8 mouse cellular contexts compared by ENCODE assay signal in genomic region chr2:71530391-71531123, GRCm38 (mm10). TPM values are rescaled to one million over a fixed set of nuclear protein-coding genes. Genes with fewer than 3 reads are reported as not detected.
A peak's percentile ranks its signal among the peaks of the same experiment; 100 is the strongest.
DNase-seq lines count a peak whose midpoint lies in the region; ATAC-seq lines count a peak whose summit lies in the region.

No protein-coding gene starts in this region.

- no peak for DNase-seq in heart, adult 9 months (ENCODE audit: low spot score in 2 of 2)
- peak; percentile 52 for DNase-seq in ES-CJ7 (ENCODE audit: low read depth, low spot score)
- DNase-seq in liver, embryonic 13.5 days, result no peak
- DNase-seq in urinary bladder, postnatal 25 days (ENCODE audit: low spot score), result no peak

- H3K4me3 ChIP-seq in heart, embryonic 12.5 days, result peak overlapping the region; percentile 52
- peak overlapping the region; percentile 49 for H3K4me3 ChIP-seq in forebrain, embryonic 12.5 days (replicated peaks)
- peak overlapping the region; percentile 55; the same call in 1 of the 2 replicates for H3K4me3 ChIP-seq in liver, embryonic 13.5 days (replicated peaks)

- peak overlapping the region; percentile 93 for H3K4me2 ChIP-seq in heart, embryonic 12.5 days
- H3K4me2 ChIP-seq in forebrain, embryonic 12.5 days, result peak overlapping the region; percentile 61
- no peak overlapping the region; the same call in 1 of the 2 replicates for H3K4me2 ChIP-seq in liver, embryonic 13.5 days

- no peaks in the 10 kb centered on the region for H3K36me3 ChIP-seq in heart, embryonic 12.5 days
- no peaks in the 10 kb centered on the region for H3K36me3 ChIP-seq in forebrain, embryonic 12.5 days (replicated peaks)
- no peaks in the 10 kb centered on the region for H3K36me3 ChIP-seq in liver, embryonic 13.5 days

- H3K27ac ChIP-seq in heart, embryonic 12.5 days (ENCODE audit: poor library complexity, severe bottlenecking), result no peak overlapping the region
- H3K27ac ChIP-seq in forebrain, embryonic 12.5 days, result peak overlapping the region; percentile 92
- H3K27ac ChIP-seq in liver, embryonic 13.5 days, result no peak overlapping the region

- no peak overlapping the region for H3K9ac ChIP-seq in heart, embryonic 12.5 days
- H3K9ac ChIP-seq in forebrain, embryonic 12.5 days, result peak overlapping the region; percentile 76
- no peak overlapping the region for H3K9ac ChIP-seq in liver, embryonic 13.5 days

- no peaks in the 10 kb centered on the region for H3K9me3 ChIP-seq in heart, embryonic 12.5 days (replicated peaks)
- no peaks in the 10 kb centered on the region for H3K9me3 ChIP-seq in forebrain, embryonic 12.5 days
- H3K9me3 ChIP-seq in liver, embryonic 13.5 days (replicated peaks), result no peaks in the 10 kb centered on the region

- H3K4me1 ChIP-seq in heart, embryonic 12.5 days (replicated peaks), result peaks cover 21% of the 10 kb centered on the region
- H3K4me1 ChIP-seq in forebrain, embryonic 12.5 days, result peaks cover 28% of the 10 kb centered on the region
- peaks cover 28% of the 10 kb centered on the region for H3K4me1 ChIP-seq in liver, embryonic 13.5 days (replicated peaks)

- ATAC-seq in heart, embryonic 12.5 days (ENCODE audit: insufficient number of reproducible peaks, low FRiP score), result no peak
- ATAC-seq in forebrain, embryonic 12.5 days (ENCODE audit: low FRiP score), result no peak
- no peak for ATAC-seq in liver, embryonic 13.5 days (ENCODE audit: low read depth)
- ATAC-seq in megakaryocyte-erythroid progenitor cell, adult 5-6 weeks (replicated peaks; ENCODE audit: low FRiP score, low TSS enrichment, poor library complexity, severe bottlenecking), result no peak
- ATAC-seq in megakaryocyte, adult 5-6 weeks (ENCODE audit: poor library complexity, severe bottlenecking), result no peak

- H3K27me3 ChIP-seq in heart, embryonic 12.5 days (replicated peaks), result peaks cover 92% of the 10 kb centered on the region
- H3K27me3 ChIP-seq in forebrain, embryonic 12.5 days, result peaks cover 95% of the 10 kb centered on the region
- H3K27me3 ChIP-seq in liver, embryonic 13.5 days, result peaks cover 99% of the 10 kb centered on the region

- under 1% methylated on average over 34 of the region's 34 CpGs for WGBS in heart, embryonic 12.5 days
- under 1% methylated on average over 34 of the region's 34 CpGs for WGBS in forebrain, embryonic 12.5 days
- WGBS in liver, embryonic 13.5 days (ENCODE audit: insufficient replicate concordance), result 3% methylated on average over 34 of the region's 34 CpGs

RNA-seq across cellular contexts. Expression of gene Dlx1, which starts 2.6 kb away (rescaled TPM):
- 0.08 and 0.47 TPM in 2 replicates for polyA plus RNA-seq in heart, embryonic 12.5 days (2016; fragmentation: Nextera tagmentation; extraction: Ambion mirVana)
- polyA plus RNA-seq in forebrain, embryonic 12.5 days (2016; fragmentation: Nextera tagmentation; extraction: Ambion mirVana), result 207 and 300 TPM in 2 replicates
- 0.07 TPM in 1 of 2 replicates, not detected in the other for polyA plus RNA-seq in liver, embryonic 13.5 days (2015; fragmentation: Nextera tagmentation; extraction: Ambion mirVana)
- total RNA-seq in megakaryocyte-erythroid progenitor cell, adult 5-6 weeks (2014; fragmentation: Nextera tagmentation), result not detected in 2 replicates
- 0.19 TPM in 1 of 2 replicates, not detected in the other for total RNA-seq in megakaryocyte-erythroid progenitor cell, adult 5-6 weeks (2017)
- total RNA-seq in megakaryocyte, adult 5-6 weeks (2015), result not detected in 2 replicates
- not detected in 2 replicates for total RNA-seq in megakaryocyte, adult 5-6 weeks (2017)

RNA-seq across cellular contexts. Expression of gene Dlx2, which starts 16.0 kb away (rescaled TPM):
- 0.39 and 0.68 TPM in 2 replicates for polyA plus RNA-seq in heart, embryonic 12.5 days (2016; fragmentation: Nextera tagmentation; extraction: Ambion mirVana)
- polyA plus RNA-seq in forebrain, embryonic 12.5 days (2016; fragmentation: Nextera tagmentation; extraction: Ambion mirVana), result 85.9 and 133 TPM in 2 replicates
- not detected in 2 replicates for polyA plus RNA-seq in liver, embryonic 13.5 days (2015; fragmentation: Nextera tagmentation; extraction: Ambion mirVana)
- not detected in 2 replicates for total RNA-seq in megakaryocyte-erythroid progenitor cell, adult 5-6 weeks (2014; fragmentation: Nextera tagmentation)
- not detected in 2 replicates for total RNA-seq in megakaryocyte-erythroid progenitor cell, adult 5-6 weeks (2017)
- total RNA-seq in megakaryocyte, adult 5-6 weeks (2015), result not detected in 2 replicates
- total RNA-seq in megakaryocyte, adult 5-6 weeks (2017), result not detected in 2 replicates

Comparison
In these comparisons a context has a peak if more than half of its experiments do, and no peak if none do; other contexts are left out.
1. RNA of gene Dlx1, which starts 2.6 kb away (polyA plus RNA-seq): 207 to 300 TPM in forebrain, embryonic 12.5 days; 0.08 to 0.47 TPM in heart, embryonic 12.5 days and 0.07 TPM in liver, embryonic 13.5 days; every median in the first group is over 100 times any median in the second.
2. RNA of gene Dlx2, which starts 16.0 kb away (polyA plus RNA-seq): 85.9 to 133 TPM in forebrain, embryonic 12.5 days; 0.39 to 0.68 TPM in heart, embryonic 12.5 days and not detected in liver, embryonic 13.5 days; every median in the first group is over 10 times any median in the second.
3. Peak in every context shown above with its lines, with median percentiles within 50 percentile points of each other: H3K4me3 ChIP-seq.